Mouse (Mus musculus) stomach, embryonic 14.5 days (tissue): Measurements from ENCODE around the gene Large2. TPM values are rescaled to one million over a fixed set of nuclear protein-coding genes. Genes with fewer than 3 reads are reported as not detected.
A peak's percentile ranks its signal among the peaks of the same experiment; 100 is the strongest.
"Not testable (repeated sequence)": the region's sequence is repeated elsewhere in the genome, so short reads cannot be mapped to it uniquely, and the experiment has no call there.

Source experiments
- ATAC-seq: fragments of 200-750 bp; cut with Nextera tagmentation; 2 replicates; pipeline ENCODE4 v1.8.0; 2017; ENCODE audit warnings: low read depth, moderate TSS enrichment; ENCODE audit not compliant: insufficient number of reproducible peaks, insufficient read depth, low FRiP score
- H3K27ac ChIP-seq: fragments of 300-500 bp; sonication (generic); 2 replicates; pipeline ENCODE4 v1.5.1; 2014; ENCODE audit warnings: mild to moderate bottlenecking, low read length, moderate library complexity, mixed read lengths
- H3K27me3 ChIP-seq: fragments of 300-500 bp; sonication (generic); 2 replicates; pipeline ENCODE4 v1.6.1; 2014; ENCODE audit warnings: low read length, control low read depth, mixed read lengths; ENCODE audit not compliant: control insufficient read depth, insufficient read depth
- H3K36me3 ChIP-seq: fragments of 300-500 bp; sonication (generic); 2 replicates; pipeline ENCODE4 v1.6.1; 2014; ENCODE audit warnings: mild to moderate bottlenecking, control low read depth, low read length, moderate library complexity, mixed read lengths; ENCODE audit not compliant: control insufficient read depth, insufficient read depth
- H3K4me1 ChIP-seq: fragments of 300-500 bp; sonication (generic); 2 replicates; pipeline ENCODE4 v1.6.1; 2014; ENCODE audit warnings: low read length, control low read depth, mixed read lengths; ENCODE audit not compliant: control insufficient read depth, insufficient read depth
- H3K4me2 ChIP-seq: fragments of 300-500 bp; sonication (generic); replicated peaks from 2 replicates; pipeline ENCODE4 v1.6.1; 2014; ENCODE audit warnings: low read depth, low read length, control low read depth
- H3K4me3 ChIP-seq: fragments of 300-500 bp; sonication (generic); 2 replicates; pipeline ENCODE4 v1.5.1; 2014; ENCODE audit warnings: low read depth, low read length, control low read depth
- H3K9ac ChIP-seq: fragments of 300-500 bp; sonication (generic); replicated peaks from 2 replicates; pipeline ENCODE4 v1.6.1; 2014; ENCODE audit warnings: low read depth, mild to moderate bottlenecking, control low read depth, low read length, moderate library complexity, mixed read lengths
- H3K9me3 ChIP-seq: fragments of 300-500 bp; sonication (generic); 2 replicates; pipeline ENCODE4 v1.6.1; 2016; ENCODE audit warnings: low read depth, low read length, control low read depth; ENCODE audit not compliant: control insufficient read depth
- WGBS: fragments of 180-500 bp; shearing (Covaris S2); extraction: QIAGEN DNeasy Blood & Tissue Kit; methylation state at CpG from one replicate; pipeline ENCODE4 v1.1.7; 2014; 5-methylcytosine and 5-hydroxymethylcytosine counted together
- polyA plus RNA-seq: library from polyadenylated mRNA; unstranded; fragments of >200 nt; fragmentation: Nextera tagmentation; extraction: Ambion mirVana; gene quantifications from 2 replicates; pipeline ENCODE4 v1.2.1, GENCODE M21; 2014

The Large2 gene
- polyA plus RNA-seq, 1 experiment from 2014 or later: 14.8 TPM

DNA sequence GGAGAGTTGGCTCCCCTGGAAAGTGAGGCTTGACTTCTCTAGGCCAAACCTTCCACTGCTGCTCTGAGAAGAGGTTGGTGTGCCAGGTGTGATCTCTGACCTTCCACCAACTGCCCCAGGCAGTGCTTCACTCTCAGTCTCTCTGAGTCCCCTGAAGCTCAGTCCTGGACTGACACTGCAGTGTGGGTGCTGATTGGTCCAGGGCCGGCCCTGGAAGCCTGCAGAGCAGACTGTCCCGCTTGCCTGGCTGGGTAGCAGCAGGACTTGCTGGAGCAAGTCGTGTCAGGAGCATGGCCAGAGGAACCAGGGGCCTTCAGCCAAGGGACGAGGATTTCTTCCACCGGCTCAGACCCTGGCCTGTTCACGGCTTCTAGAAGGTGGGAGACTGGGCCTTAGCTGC, 30.1 kb upstream of the Large2 start:
- no peak overlapping the region for H3K4me2 ChIP-seq
- no peak overlapping the region for H3K27ac ChIP-seq
- H3K27me3 ChIP-seq: no peaks in the 10 kb centered on the region
- peaks cover 35% of the 10 kb centered on the region for H3K36me3 ChIP-seq
- no peak overlapping the region for H3K4me3 ChIP-seq
- H3K4me1 ChIP-seq: no peaks in the 10 kb centered on the region
- no peak for ATAC-seq
- 82% methylated on average over 6 of the region's 6 CpGs for WGBS
- H3K9ac ChIP-seq: no peak overlapping the region
- no peaks in the 10 kb centered on the region for H3K9me3 ChIP-seq

DNA sequence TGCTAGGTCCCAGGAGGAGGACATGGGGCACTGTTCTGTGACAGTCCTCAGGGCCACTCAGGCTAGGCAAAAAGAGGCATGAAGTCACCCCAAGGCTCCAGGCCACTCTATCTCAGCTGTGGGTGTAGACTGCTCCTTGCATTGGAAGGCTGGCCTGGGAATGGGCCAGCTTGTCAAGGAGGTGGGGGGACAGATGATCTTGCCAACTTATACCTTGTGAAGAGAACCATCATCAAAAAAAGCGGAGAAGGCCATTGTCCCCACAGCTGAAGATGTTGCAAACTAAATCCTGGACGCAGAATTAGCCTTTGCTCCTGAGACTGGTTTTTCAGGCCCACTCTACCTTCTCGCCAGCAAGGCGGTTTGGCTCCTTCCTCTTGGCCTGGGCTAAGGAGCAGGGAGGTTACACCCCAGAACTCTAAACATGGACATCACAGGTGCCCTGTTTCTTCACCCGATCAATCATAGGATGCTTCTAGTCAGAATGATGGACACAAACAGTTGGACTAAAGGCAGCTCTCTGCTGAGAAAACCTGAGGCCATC, 29.2 kb upstream of the Large2 start:
- no peak overlapping the region for H3K9ac ChIP-seq
- peaks cover 27% of the 10 kb centered on the region for H3K36me3 ChIP-seq
- ATAC-seq: no peak
- WGBS: 95% methylated on average over 5 of the region's 5 CpGs
- H3K4me1 ChIP-seq: no peaks in the 10 kb centered on the region
- no peak overlapping the region for H3K27ac ChIP-seq
- no peak overlapping the region for H3K4me3 ChIP-seq
- no peaks in the 10 kb centered on the region for H3K27me3 ChIP-seq
- H3K4me2 ChIP-seq: no peak overlapping the region
- no peaks in the 10 kb centered on the region for H3K9me3 ChIP-seq

DNA sequence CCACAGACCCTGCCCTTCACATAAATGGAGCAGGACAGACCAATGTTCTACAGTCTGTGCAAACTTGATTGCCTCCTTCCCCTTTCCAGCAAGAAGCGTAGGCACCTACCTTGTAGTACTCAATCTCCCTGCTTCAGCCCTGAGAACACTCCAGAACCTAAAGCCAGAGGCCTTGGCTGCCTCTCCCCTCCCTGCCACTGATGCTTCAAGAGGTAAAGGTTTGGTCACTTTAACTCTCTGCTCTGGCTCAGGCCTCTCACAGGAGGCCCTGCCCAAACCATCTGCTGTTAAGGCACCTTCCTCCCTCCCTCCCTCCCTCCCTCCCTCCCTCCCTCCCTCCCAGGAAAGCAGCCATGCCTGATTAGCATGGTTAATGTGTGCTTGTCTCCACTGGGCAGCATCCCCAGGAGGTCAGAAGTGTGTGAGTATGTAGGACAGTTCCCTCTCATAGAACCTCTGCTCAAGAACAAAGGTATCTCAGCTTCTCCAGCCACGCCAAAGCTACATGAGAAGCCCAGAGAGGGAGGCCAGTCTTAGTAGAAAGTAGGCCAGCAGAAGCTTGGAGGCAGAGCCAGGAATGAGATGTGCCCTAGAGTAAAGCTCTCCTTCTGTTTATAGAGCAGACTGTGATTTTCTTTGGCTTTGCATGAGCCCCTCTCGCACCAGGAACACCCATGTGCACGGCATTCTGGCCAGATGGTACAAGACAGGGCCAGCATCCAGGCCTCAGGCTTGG, 28.1 kb upstream of the Large2 start:
- Histone ChIP-seq H3K27me3 (no peaks in the 10 kb centered on the region), H3K9ac (no peak overlapping the region), H3K4me3 (no peak overlapping the region), H3K4me1 (no peaks in the 10 kb centered on the region), H3K36me3 (peaks cover 16% of the 10 kb centered on the region), H3K9me3 (no peaks in the 10 kb centered on the region), H3K4me2 (no peak overlapping the region), H3K27ac (no peak overlapping the region)
- WGBS: 81% methylated on average over 4 of the region's 4 CpGs
- no peak for ATAC-seq

DNA sequence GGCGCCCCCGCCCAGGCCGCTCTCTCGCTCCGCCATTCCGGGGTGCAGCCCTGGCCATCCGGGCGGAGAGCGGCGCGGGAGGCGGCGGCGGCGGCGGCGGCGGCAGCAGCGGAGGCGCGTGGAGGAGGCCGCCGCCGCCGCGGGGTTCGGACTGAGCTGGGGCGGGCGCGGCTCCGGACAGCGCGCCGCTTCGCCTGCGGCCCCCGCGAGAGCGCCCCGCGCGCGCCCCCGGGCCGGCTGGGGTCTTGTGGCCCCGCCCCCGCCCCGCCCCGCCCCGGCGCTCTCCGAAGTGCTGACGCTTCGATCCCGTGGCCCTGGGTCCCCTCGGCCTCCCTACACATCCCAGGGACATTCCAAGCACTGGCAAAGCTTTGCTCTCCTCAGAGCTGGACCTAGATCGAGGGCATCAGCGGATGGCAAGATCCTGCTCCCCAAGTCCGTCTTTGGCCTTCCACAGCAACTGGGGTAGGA, 26.5 kb upstream of the Large2 start, which contains the start of gene Mapk8ip1:
Gene Mapk8ip1, minus strand, starts transcription at position 173 of the 471 bp plus-strand sequence.
- WGBS: 2% methylated on average over 13 of the region's 59 CpGs
- no peaks in the 10 kb centered on the region for H3K27me3 ChIP-seq
- H3K27ac ChIP-seq: no peak within 1 kb of the TSS

DNA sequence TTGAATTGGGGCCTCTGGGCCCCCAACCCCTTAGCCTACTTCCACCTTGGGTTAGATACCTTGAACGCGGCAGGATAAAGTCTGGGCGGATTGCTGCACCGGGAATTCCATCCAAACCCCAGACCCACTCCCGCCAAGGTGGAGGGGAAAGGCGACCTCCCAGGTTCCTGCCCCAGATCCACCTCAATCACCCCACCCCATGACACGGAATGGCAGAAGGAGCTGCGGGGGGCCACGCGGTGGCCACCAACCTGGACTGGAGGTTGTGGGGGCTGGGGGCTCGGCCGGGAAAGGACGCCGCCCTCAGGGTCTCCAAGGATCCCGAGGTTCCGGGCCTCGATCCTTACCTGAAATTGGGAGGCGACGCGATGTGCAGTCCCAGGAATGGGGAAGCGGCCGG, 26.0 kb upstream of the Large2 start:
- ATAC-seq: peak; percentile 3; the same call in 1 of the 2 replicates
- Histone ChIP-seq H3K4me2 (peak overlapping the region; percentile 85), H3K27me3 (no peaks in the 10 kb centered on the region), H3K4me3 (peak overlapping the region; percentile 50), H3K9me3 (no peaks in the 10 kb centered on the region), H3K4me1 (no peaks in the 10 kb centered on the region), H3K9ac (peak overlapping the region; percentile 36; the same call in 1 of the 2 replicates), H3K36me3 (peaks cover 8% of the 10 kb centered on the region), H3K27ac (no peak overlapping the region)
- 5% methylated on average over 19 of the region's 22 CpGs for WGBS

More for the DNA sequence above, 26.5 kb upstream of the Large2 start, which contains the start of gene Mapk8ip1:
- Histone ChIP-seq H3K4me3 (peak within 1 kb of the TSS; percentile 50), H3K4me2 (peak within 1 kb of the TSS; percentile 85), H3K36me3 (peaks cover 8% of the 10 kb centered on the region), H3K9me3 (no peaks in the 10 kb centered on the region), H3K4me1 (no peaks in the 10 kb centered on the region), H3K9ac (peak within 1 kb of the TSS; percentile 36; the same call in 1 of the 2 replicates)
- peak; percentile 81 for ATAC-seq

DNA sequence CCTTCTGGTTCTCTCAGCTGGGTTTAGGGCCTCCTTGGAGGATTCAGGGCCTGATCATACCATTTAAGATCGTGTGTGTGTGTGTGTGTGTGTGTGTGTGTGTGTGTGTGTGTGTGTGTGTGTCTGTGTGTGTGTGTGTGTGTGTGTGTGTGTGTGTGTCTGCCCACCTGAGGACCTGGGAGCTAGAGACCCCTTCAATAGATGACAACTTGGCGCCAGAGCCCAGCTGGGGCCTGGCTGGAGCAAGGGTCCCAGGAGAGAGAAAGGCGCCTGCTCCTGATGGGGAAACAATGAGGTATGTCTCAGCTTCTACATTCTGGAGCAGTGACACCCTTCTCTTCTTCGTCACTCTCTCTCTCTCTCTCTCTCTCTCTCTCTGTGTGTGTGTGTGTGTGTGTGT, 25.2 kb upstream of the Large2 start:
- not testable (repeated sequence) for H3K27me3 ChIP-seq, H3K4me1 ChIP-seq, H3K4me2 ChIP-seq, ATAC-seq, H3K36me3 ChIP-seq, H3K9ac ChIP-seq, H3K9me3 ChIP-seq, H3K4me3 ChIP-seq, H3K27ac ChIP-seq
- WGBS: 76% methylated on average over 4 of the region's 4 CpGs

DNA sequence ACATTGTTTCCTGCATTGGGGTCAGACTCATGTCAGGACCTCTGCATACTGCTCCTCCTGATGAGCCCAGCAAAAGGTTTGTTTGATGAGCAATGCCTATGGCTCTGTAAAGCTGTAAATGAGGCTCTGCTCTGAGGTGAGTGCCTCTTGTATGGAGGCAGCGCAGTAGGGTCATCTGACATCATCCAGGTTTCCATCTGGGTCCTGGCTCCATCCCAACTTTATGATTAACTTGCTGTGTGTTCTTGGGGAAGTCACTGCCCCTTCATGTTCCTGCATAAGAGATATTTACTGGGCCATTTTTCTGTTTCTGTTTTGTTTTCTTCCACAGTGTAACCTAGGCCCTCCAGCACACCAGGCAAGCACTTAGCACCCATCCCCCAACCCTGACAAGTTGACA, 22.8 kb upstream of the Large2 start:
- H3K4me1 ChIP-seq: peaks cover 2% of the 10 kb centered on the region; the same call in 1 of the 2 replicates
- H3K36me3 ChIP-seq: no peaks in the 10 kb centered on the region
- H3K27ac ChIP-seq: no peak overlapping the region
- H3K9ac ChIP-seq: no peak overlapping the region
- no peak for ATAC-seq
- H3K9me3 ChIP-seq: no peaks in the 10 kb centered on the region
- H3K4me3 ChIP-seq: no peak overlapping the region
- 68% methylated on average over 1 of the region's 1 CpGs for WGBS
- H3K4me2 ChIP-seq: no peak overlapping the region
- no peaks in the 10 kb centered on the region for H3K27me3 ChIP-seq

DNA sequence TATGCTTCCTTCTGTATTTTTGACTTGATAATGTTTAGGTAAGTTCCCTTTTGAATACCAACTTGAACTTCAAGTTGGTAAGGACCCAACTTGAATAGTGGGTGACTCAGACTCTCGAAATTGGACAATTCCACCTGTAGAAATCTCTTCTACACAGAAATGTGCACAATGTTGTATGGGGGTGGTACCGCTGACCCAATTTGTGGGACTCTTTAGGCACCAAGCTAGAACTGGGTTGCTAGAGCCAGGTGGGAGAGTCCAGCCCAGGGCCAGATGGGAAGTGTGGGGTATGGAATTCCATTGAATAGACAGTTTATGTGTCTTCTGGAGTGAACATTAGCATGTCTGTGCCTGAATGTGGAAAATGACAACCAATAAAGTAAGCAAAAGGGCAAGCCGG, 20.9 kb upstream of the Large2 start:
- Histone ChIP-seq H3K4me2 (no peak overlapping the region), H3K4me3 (no peak overlapping the region), H3K4me1 (peaks cover 19% of the 10 kb centered on the region), H3K9me3 (no peaks in the 10 kb centered on the region), H3K9ac (no peak overlapping the region), H3K36me3 (no peaks in the 10 kb centered on the region), H3K27ac (no peak overlapping the region), H3K27me3 (no peaks in the 10 kb centered on the region)
- no peak for ATAC-seq
- WGBS: 78% methylated on average over 3 of the region's 3 CpGs
